Mouse (Mus musculus): ENCODE measurements around the gene Efcab6. TPM values are rescaled to one million over a fixed set of nuclear protein-coding genes. Genes with fewer than 3 reads are reported as not detected.

The Efcab6 gene
- polyA plus RNA-seq, 1 experiment, result not detected

GRCm38 (mm10) chr15:83842915-83843789 lies 222.0 kb downstream of the Efcab6 start:
- no peaks in the 10 kb centered on the region for H3K36me3 ChIP-seq (ENCODE audit: control insufficient read depth, insufficient read depth, low read length)
- H3K27me3 ChIP-seq (ENCODE audit: control insufficient read depth, insufficient read depth, low read length), result no peaks in the 10 kb centered on the region
- TF ChIP-seq POLR2A (IDR thresholded peaks at IDR 0.05; ENCODE audit: low read depth, low read length), result no peak
- TF ChIP-seq CTCF (IDR thresholded peaks at IDR 0.05; ENCODE audit: extremely low read depth, insufficient read length, insufficient replicate concordance, low read depth, low read length), result no peak
- H3K27ac ChIP-seq (ENCODE audit: insufficient read depth, low read depth, low read length), result no peak overlapping the region
- H3K4me3 ChIP-seq (ENCODE audit: low read depth, low read length), result no peak overlapping the region
- WGBS, result 65% methylated on average over 22 of the region's 22 CpGs
- no peaks in the 10 kb centered on the region for H3K4me1 ChIP-seq (ENCODE audit: control insufficient read depth, insufficient read depth, insufficient read length, low read length)

GRCm38 (mm10) chr15:83842419-83842818 lies 222.8 kb downstream of the Efcab6 start:
- no peaks in the 10 kb centered on the region for H3K27me3 ChIP-seq (ENCODE audit: control insufficient read depth, insufficient read depth, low read length)
- H3K36me3 ChIP-seq (ENCODE audit: control insufficient read depth, insufficient read depth, low read length), result no peaks in the 10 kb centered on the region
- no peaks in the 10 kb centered on the region for H3K4me1 ChIP-seq (ENCODE audit: control insufficient read depth, insufficient read depth, insufficient read length, low read length)
- no peak overlapping the region for H3K4me3 ChIP-seq (ENCODE audit: low read depth, low read length)
- no peak overlapping the region for H3K27ac ChIP-seq (ENCODE audit: insufficient read depth, low read depth, low read length)
- WGBS, result 80% methylated on average over 12 of the region's 12 CpGs
- TF ChIP-seq CTCF (IDR thresholded peaks at IDR 0.05; ENCODE audit: extremely low read depth, insufficient read length, insufficient replicate concordance, low read depth, low read length) (no peak), POLR2A (IDR thresholded peaks at IDR 0.05; ENCODE audit: low read depth, low read length) (no peak)

GRCm38 (mm10) chr15:83840950-83841719 lies 224.0 kb downstream of the Efcab6 start:
- H3K4me1 ChIP-seq (ENCODE audit: control insufficient read depth, insufficient read depth, insufficient read length, low read length), result no peaks in the 10 kb centered on the region
- no peaks in the 10 kb centered on the region for H3K27me3 ChIP-seq (ENCODE audit: control insufficient read depth, insufficient read depth, low read length)
- TF ChIP-seq CTCF (IDR thresholded peaks at IDR 0.05; ENCODE audit: extremely low read depth, insufficient read length, insufficient replicate concordance, low read depth, low read length) (no peak), POLR2A (IDR thresholded peaks at IDR 0.05; ENCODE audit: low read depth, low read length) (no peak)
- no peak overlapping the region for H3K4me3 ChIP-seq (ENCODE audit: low read depth, low read length)
- 64% methylated on average over 10 of the region's 10 CpGs for WGBS
- H3K36me3 ChIP-seq (ENCODE audit: control insufficient read depth, insufficient read depth, low read length), result no peaks in the 10 kb centered on the region
- H3K27ac ChIP-seq (ENCODE audit: insufficient read depth, low read depth, low read length), result no peak overlapping the region

DNA sequence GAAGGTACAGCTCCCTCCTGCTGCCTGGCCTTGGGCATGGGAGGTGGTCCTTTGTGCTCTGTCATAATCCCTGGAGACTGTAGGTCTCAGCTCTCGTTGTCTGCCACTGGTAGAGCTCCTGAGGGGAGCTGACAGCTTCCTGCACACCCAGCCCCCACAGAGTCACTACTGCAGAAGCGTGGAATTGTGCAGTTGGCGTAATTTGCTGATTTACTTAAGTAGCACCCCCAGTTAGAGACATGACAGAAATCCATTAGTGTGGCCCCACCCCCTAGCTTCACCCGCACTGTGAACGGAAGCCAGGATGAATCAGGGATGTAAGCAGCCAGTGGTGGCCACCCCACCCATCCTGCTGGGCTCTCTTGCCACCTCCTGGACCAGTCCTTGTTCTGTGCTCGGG lies 232.9 kb downstream of the Efcab6 start:
- TF ChIP-seq POLR2A (IDR thresholded peaks at IDR 0.05; ENCODE audit: low read depth, low read length) (no peak), CTCF (IDR thresholded peaks at IDR 0.05; ENCODE audit: extremely low read depth, insufficient read length, insufficient replicate concordance, low read depth, low read length) (no peak)
- Histone ChIP-seq H3K36me3 (ENCODE audit: control insufficient read depth, insufficient read depth, low read length) (no peaks in the 10 kb centered on the region), H3K27me3 (ENCODE audit: control insufficient read depth, insufficient read depth, low read length) (no peaks in the 10 kb centered on the region), H3K4me1 (ENCODE audit: control insufficient read depth, insufficient read depth, insufficient read length, low read length) (no peaks in the 10 kb centered on the region), H3K4me3 (ENCODE audit: low read depth, low read length) (no peak overlapping the region), H3K27ac (ENCODE audit: insufficient read depth, low read depth, low read length) (no peak overlapping the region)
- 60% methylated on average over 6 of the region's 6 CpGs for WGBS

GRCm38 (mm10) chr15:83829226-83829625 lies 236.0 kb downstream of the Efcab6 start:
- Histone ChIP-seq H3K36me3 (ENCODE audit: control insufficient read depth, insufficient read depth, low read length) (no peaks in the 10 kb centered on the region), H3K4me1 (ENCODE audit: control insufficient read depth, insufficient read depth, insufficient read length, low read length) (no peaks in the 10 kb centered on the region), H3K27ac (ENCODE audit: insufficient read depth, low read depth, low read length) (no peak overlapping the region), H3K27me3 (ENCODE audit: control insufficient read depth, insufficient read depth, low read length) (no peaks in the 10 kb centered on the region), H3K4me3 (ENCODE audit: low read depth, low read length) (no peak overlapping the region)
- 78% methylated on average over 13 of the region's 13 CpGs for WGBS
- no peak for TF ChIP-seq CTCF (IDR thresholded peaks at IDR 0.05; ENCODE audit: extremely low read depth, insufficient read length, insufficient replicate concordance, low read depth, low read length)
- TF ChIP-seq POLR2A (IDR thresholded peaks at IDR 0.05; ENCODE audit: low read depth, low read length), result no peak

GRCm38 (mm10) chr15:83828011-83828410 lies 237.2 kb downstream of the Efcab6 start:
- no peak for TF ChIP-seq POLR2A (IDR thresholded peaks at IDR 0.05; ENCODE audit: low read depth, low read length)
- TF ChIP-seq CTCF (IDR thresholded peaks at IDR 0.05; ENCODE audit: extremely low read depth, insufficient read length, insufficient replicate concordance, low read depth, low read length), result no peak
- WGBS, result 79% methylated on average over 8 of the region's 8 CpGs
- H3K36me3 ChIP-seq (ENCODE audit: control insufficient read depth, insufficient read depth, low read length), result no peaks in the 10 kb centered on the region

More at GRCm38 (mm10) chr15:83828011-83828410, 237.2 kb downstream of the Efcab6 start:
- no peak overlapping the region for H3K4me3 ChIP-seq (ENCODE audit: low read depth, low read length)
- H3K4me1 ChIP-seq (ENCODE audit: control insufficient read depth, insufficient read depth, insufficient read length, low read length), result no peaks in the 10 kb centered on the region
- no peaks in the 10 kb centered on the region for H3K27me3 ChIP-seq (ENCODE audit: control insufficient read depth, insufficient read depth, low read length)
- H3K27ac ChIP-seq (ENCODE audit: insufficient read depth, low read depth, low read length), result no peak overlapping the region

Other genes with a start within 250 kb of the Efcab6 start
- 0.75 and 1.6 TPM in 2 replicates for gene Sult4a1, start 40.4 kb upstream of the Efcab6 start, polyA plus RNA-seq (2012; rRNA removed)
- not detected in 2 replicates for gene Pnpla5, start 57.8 kb upstream of the Efcab6 start, polyA plus RNA-seq (2012; rRNA removed)
- gene Pnpla3, start 102.5 kb upstream of the Efcab6 start, polyA plus RNA-seq (2012; rRNA removed), result 0.80 and 2.0 TPM in 2 replicates
- gene Samm50, start 126.9 kb upstream of the Efcab6 start, polyA plus RNA-seq (2012; rRNA removed), result 8.6 and 13.1 TPM in 2 replicates
- 1.4 and 2.9 TPM in 2 replicates for gene Parvb, start 166.7 kb upstream of the Efcab6 start, polyA plus RNA-seq (2012; rRNA removed)